Mouse (Mus musculus) adipocyte (in vitro differentiated cells): Measurements from ENCODE around the gene Ankrd39.
A peak's percentile ranks its signal among the peaks of the same experiment; 100 is the strongest.

Experiments
- DNase-seq: peaks from one replicate; pipeline ENCODE4 v3.0.0-alpha.2; 2016; ENCODE audit warnings: low spot score

Ankrd39 gene

GRCm38 (mm10) chr1:36572140-36572700 is 25.0 kb upstream of the Ankrd39 start:
- DNase-seq, result no peak

DNA sequence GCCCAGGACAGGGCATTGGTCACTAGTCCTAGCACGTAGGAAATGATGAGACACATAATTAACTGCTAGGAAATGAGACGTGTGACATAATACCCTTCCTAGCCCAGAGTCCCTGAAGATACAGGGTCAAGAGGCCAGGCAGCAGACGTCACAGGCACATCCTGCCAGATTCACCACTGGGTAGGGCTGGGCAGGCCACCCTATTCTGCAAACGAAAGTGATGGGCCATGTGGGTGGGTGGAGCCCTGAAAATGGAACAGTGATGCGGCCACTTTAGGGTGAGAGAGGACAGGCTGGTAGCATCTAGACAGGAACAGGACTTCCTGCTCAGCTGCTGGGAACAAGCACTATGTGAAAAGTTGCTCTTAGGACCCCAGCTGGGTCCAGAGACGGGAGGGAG is 24.4 kb upstream of the Ankrd39 start:
- DNase-seq, result peak; percentile 45

GRCm38 (mm10) chr1:36570320-36570719 is 23.1 kb upstream of the Ankrd39 start:
- DNase-seq, result no peak

- peak; percentile 69 for DNase-seq
Measured at GRCm38 (mm10) chr1:36569694-36570276, 22.5 kb upstream of the Ankrd39 start.

DNA sequence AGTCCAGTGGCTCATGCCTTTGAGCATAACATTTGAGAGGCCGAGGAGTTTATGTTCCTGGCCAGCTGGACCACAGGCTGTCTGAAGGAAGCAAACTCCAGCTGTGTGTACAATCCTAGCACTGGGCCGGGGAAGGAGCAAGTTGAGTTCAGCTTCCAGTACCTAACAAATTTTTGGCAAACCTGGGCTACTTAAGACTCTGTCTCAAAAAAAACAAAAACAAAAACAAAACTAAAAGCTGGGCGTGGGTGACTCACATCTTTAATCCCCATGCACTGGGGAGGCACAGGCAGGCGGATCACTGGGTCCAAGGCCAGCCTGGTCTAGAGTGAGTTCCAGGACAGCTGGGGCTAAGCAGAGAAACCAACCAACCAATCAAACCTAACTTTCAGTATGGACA is 21.5 kb upstream of the Ankrd39 start:
- peak; percentile 46 for DNase-seq

GRCm38 (mm10) chr1:36567818-36568603 is 20.8 kb upstream of the Ankrd39 start:
- no peak for DNase-seq

DNA sequence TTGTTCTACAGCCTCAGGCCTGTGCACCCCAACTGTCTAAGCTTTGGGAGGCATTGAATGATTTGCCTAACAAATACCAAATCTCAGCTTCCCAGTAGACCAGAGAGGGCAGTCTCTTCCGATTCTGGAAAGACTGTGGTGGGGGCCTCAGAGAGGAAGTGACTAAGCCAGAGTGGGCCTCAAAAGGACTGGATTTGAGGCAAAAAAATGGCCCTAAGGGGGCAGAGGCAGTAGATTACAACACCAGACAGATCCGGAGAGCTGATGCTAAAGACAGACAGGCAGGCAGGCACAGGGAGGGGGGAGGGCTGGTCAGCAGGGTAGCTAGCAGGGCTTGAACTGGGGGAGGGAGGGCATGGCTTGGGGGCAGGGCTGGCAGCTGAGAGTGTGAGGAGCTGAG is 19.2 kb upstream of the Ankrd39 start:
- DNase-seq, result no peak

- DNase-seq, result no peak
Measured at GRCm38 (mm10) chr1:36564101-36564500, 16.9 kb upstream of the Ankrd39 start.

- no peak for DNase-seq
Measured at GRCm38 (mm10) chr1:36563632-36564031, 16.4 kb upstream of the Ankrd39 start.

- peak; percentile 69 for DNase-seq
Measured at GRCm38 (mm10) chr1:36563197-36563596, 16.0 kb upstream of the Ankrd39 start.

- DNase-seq, result no peak
Measured at GRCm38 (mm10) chr1:36562388-36562787, 15.1 kb upstream of the Ankrd39 start.

GRCm38 (mm10) chr1:36560903-36561302 is 13.7 kb upstream of the Ankrd39 start:
- DNase-seq, result no peak

GRCm38 (mm10) chr1:36559888-36560287 is 12.6 kb upstream of the Ankrd39 start:
- no peak for DNase-seq

GRCm38 (mm10) chr1:36559256-36559655 is 12.0 kb upstream of the Ankrd39 start:
- no peak for DNase-seq

GRCm38 (mm10) chr1:36558031-36558993 is 11.1 kb upstream of the Ankrd39 start, which contains the start of gene Sema4c:
Sema4c (minus strand) TSS chr1:36558349.
- peak; percentile 41 for DNase-seq

GRCm38 (mm10) chr1:36557457-36558011 is 10.3 kb upstream of the Ankrd39 start:
- no peak for DNase-seq

GRCm38 (mm10) chr1:36556553-36557456 is 9.6 kb upstream of the Ankrd39 start:
- peak; percentile 90 for DNase-seq

- DNase-seq, result peak; percentile 27
Measured at GRCm38 (mm10) chr1:36555798-36556395, 8.7 kb upstream of the Ankrd39 start.

GRCm38 (mm10) chr1:36554633-36555399 is 7.6 kb upstream of the Ankrd39 start:
- no peak for DNase-seq
